Mouse (Mus musculus) mouse trophoblast stem cell (cell line): ENCODE measurements around the gene Tigd3.

ENCODE experiments used
- in situ Hi-C, 2 experiments: fragments of 300-500 bp; cut with MseI, MboI; formaldehyde crosslinking; loops; 2 replicates in 1 of 2; 3 replicates in 1 of 2; pipeline ENCODE4 v1.15.1; 2025

The Tigd3 gene

DNA sequence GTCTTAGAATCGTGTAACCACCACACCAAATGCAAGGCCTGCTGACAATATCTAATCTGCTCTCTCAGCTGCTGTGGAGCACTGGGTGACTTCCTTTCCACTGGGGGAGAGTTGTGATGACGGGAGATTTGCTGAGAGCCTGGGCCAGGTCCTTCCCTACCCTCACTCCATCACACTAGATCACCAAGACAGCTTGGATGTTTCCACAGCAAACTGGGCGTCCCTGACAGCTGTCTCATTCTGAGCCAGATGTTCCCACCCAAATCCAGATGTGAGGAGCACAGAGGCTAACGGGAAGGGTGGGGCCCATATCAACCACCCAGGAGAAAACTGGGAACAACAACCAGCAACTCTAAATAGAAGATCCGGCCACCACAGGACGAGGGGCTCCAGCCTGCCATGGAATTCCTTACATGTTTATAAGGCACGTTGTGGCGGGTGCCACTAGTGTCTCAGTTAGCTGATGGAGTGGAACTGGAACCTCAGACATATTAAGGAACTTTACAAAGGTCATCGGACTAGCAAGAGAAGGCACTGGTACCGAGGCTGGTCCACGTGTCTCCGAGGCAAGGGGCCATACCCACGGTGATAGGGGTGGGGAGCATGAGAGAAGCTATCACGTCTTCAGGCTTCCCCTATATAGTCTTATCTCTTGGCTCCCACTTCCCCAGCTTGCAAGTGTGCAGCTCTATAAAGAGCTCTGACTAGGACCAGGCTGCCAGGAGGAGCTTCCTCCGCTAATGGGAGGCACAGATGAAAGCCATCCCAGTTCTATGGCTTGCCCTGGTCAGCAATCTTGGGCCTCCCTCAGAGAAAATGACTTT lies 28.4 kb upstream of the Tigd3 start:
- in situ Hi-C loops = loop anchor here (5.0 kb wide), 2 partner anchors 35 to 40 kb away; partner anchors contain the start of gene Pola2 (in 1 of the 2)

DNA sequence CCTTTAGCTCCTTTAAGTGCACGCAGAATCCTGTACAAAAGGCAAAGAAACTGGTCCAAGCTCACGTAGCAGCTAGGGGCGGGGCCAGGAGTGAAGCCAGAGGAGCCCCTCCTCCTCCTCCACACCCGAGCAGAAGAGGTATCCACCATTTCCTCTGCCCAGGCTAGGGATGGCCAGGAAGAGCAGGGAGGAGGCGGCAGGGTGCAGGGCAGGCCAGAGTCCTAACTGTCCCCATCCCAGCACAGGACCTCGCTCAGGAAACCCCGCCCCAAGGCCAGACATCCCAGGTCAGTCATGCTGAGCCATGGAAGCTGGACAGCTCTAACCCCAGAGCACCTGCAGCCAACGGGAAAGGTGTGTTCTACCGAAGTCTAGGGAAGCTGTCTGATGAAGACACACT lies 27.8 kb upstream of the Tigd3 start:
- in situ Hi-C loops = loop anchor here (5.0 kb wide), 2 partner anchors 36 to 41 kb away; partner anchors contain the start of gene Pola2 (in 1 of the 2)

DNA sequence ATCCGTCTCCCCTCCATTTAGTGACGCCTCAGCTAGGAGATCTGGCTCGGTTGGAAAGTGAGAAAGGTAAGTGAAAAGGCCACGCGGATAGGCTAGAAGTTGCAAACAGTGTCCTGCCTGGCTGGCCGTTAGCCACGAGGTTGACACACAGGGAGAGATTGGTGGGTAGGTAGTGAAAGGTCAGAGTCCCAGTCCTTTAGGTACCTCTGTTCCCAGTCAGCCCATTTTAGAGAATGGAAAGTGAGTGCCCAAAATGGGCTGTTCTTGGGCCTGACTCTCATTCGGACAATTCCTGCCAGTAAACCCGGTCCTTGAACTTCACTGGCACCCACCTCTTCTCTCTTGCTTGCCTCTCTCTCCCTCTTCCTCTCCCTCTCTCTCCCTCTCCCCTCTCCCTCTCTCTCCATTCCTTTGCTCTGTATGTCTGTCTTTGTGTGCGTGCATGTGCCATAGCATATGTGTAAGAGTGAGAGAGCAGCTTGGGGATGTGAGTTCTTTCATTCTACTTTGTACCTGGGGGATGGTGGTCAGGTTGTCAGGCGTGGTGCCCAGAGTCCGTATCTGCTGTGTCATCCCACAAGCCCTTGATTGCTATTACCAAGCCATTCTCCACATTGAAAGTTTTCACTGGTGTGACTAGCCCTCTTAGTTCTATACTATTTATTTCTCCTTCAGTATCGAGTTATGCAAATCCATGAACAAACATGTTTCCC lies 19.2 kb upstream of the Tigd3 start, which contains the start of gene Dpf2:
TSS of gene Dpf2 (minus strand) at position 4 of the 713 bp plus-strand sequence.
- in situ Hi-C loops = no loop called here

DNA sequence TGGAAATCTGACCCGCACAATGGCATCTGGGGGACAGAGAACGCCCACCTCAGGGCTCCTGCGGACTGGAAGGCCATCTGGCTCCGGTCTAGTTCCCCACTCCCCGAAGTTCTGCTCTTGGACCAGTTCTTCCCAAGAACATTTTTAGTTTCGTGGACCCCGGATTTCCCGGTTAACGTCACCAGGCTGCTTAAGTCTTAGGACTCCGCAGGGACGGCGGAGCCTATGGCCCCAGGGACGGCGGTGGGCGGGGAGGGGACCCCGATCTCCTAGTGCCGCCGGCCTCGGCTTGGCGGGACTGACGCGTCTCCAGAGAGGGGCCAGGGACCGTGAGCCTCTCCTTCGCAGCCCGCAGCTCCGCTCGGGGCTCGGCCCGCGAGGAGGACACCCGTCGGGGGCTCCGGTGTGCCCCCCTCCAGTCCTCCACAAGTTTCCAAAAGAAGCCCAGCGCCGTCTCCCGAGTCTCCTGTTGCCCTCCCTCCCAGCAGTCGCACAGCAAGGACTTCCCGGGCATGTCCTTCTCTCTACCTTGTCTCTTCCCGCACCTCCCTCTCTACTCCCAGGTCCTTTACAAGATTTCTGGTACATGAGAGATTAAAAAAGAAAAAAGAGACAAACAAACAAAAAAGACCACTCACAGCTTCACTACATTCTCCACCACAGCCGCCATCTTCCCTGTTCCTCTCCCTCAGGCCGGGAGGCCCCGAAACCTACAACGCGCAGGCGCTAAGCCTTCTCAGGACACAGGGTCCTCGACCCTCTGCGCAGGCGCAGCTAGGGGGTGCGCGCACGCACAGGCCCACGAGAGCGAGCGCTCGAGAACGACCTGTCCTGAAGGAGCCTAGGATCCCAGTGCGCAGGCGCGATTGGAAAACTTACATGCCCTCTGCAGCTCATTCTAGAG lies 18.4 kb upstream of the Tigd3 start:
- in situ Hi-C loops = no loop called here

DNA sequence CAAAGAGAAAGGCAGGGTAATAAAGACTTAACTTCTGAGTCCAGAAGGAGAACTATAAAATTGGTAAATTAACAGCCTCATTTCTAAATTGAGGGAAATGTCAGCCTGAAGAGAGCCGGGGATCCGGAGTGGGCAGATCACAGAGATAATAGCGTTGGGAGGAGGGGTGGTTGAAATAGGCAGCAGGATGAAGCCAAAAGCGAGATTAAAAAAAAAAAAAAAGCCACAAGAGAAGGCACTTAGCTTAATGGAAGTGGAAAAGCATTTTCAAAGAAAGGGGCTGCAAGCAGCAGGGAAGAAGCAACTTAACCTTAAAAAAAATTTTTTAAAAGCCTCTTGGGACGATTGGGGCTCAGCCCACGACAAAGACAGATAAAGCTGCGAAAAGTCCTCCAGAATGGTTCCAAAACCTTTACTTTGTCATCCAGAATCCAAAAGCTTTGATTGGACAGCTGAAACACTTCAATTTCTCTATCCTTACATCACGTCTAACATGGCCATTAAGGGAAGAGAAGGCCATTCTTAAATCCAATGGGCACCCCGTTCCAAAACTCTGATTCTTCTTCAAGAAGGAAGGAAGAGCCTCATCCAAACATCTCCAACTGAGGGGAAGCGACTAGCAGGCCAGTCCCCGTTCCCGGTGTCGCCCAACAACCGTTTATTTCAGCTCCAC lies 17.6 kb upstream of the Tigd3 start:
- in situ Hi-C loops = no loop called here

DNA sequence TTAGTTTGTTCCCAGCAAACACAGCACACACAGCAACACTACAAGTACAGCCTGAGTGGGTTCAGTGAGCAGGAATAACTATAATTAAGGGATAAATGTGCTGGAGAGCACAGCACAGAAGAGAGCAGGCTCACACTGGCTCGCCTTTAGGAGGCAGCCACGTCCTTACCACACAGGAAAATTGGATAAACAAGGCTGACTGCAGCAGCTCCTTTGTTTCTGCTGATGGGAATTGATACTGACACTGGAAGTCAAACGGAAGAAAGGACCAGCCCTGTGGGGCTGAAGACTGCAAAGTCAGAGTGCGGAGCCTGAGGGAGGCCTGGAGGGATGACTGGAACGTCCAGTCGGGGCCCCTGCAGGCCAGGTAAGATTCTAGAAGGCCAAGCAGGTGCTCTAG lies 16.3 kb upstream of the Tigd3 start:
- in situ Hi-C loops = no loop called here

DNA sequence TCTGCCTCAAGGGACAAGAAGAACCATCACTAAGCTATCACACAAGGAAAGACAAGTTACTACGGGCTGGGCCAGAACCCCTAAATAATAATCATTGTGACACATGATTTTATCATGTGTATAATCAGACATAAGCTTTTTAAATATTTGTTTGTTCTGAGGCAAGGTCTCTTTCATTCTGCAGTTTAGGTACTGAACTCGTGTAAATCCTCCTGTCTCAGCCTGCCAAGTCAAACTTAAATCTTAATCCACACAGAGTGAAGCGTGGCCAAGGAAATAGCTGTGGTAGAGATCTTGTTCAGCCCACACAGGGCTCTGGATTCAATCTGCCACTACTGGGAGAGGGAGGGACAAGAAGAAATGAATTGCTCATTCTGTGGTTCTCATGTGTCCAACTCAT lies 13.3 kb upstream of the Tigd3 start:
- in situ Hi-C loops = no loop called here

DNA sequence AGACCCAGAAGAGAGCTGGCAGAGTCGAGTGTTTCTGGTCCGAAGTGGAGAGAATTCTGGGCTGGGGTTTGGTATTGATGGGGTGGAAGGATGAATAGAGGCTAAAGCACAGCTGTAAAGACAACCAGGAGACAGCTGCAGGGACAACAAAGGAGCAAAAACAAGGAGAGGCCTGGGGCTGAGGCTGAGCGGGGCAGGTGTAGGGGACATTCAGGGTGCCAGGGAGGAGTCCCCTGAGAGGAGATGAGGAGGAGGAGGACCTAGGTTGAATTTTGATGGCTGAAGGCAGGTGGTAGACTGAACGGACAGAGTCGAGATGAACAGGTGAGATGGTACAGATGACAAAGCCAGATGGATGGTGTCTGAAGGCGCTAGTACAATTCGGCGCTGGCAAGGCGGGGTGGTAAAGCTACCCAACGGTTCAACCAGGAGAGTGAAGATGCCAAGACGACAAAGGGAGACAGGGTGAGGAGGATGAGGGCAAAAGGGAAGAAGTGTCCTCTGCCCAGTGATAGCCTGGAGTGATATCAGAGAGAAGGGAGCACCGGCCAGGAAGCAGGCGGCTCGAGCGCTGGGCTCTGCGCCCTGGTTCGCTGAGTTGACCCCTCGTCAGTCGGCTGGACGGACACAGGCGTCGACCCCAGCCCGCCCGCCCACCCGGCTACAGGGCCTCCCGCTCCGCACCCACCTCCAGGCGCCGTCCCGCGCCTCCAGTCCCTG lies 507 bp downstream of the Tigd3 start:
- in situ Hi-C loops = no loop called here

DNA sequence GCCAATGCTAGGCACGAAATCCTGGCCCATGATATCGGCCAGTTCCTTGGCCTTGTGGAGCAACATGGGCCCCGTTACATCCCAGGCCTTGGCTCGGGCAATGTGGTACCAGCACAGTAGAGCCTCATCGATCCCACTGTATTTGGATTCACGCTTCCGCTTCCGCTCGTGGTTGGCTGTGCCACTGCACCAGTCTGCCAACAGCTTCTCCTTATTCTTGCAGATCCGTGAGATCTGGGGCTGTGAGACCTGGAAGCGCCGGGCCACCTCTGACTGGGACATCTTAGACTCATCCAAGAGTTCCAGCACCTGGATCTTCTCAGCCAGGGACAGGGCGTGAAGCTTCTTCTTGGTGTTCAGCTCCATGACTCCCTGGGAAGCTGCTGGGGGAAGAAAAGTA lies 1.2 kb downstream of the Tigd3 start:
- in situ Hi-C loops = no loop called here

- in situ Hi-C loops = no loop called here
These were observed 1.7 kb downstream of the Tigd3 start for GRCm38 (mm10) chr19:5892262-5892661.

GRCm38 (mm10) chr19:5891521-5892258 lies 2.3 kb downstream of the Tigd3 start:
- in situ Hi-C loops = no loop called here

DNA sequence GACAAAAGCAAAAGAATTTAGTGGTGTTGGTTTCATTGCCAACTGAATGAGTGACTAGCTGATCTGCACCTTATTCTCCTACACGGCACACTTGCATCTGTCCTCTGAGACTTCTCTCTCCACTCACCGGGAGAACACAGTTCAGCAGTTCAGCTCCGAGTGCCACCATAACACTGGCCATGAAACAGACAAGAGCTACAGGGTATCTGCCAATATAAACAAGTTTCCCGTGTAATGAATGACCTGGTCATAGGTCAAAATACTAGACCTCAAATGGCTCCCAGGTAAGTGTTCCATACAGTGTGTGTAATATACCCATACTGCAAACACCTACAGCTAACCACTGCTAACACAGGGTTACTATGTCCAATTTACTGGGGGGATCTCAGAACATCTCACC lies 4.7 kb downstream of the Tigd3 start:
- in situ Hi-C loops = no loop called here

DNA sequence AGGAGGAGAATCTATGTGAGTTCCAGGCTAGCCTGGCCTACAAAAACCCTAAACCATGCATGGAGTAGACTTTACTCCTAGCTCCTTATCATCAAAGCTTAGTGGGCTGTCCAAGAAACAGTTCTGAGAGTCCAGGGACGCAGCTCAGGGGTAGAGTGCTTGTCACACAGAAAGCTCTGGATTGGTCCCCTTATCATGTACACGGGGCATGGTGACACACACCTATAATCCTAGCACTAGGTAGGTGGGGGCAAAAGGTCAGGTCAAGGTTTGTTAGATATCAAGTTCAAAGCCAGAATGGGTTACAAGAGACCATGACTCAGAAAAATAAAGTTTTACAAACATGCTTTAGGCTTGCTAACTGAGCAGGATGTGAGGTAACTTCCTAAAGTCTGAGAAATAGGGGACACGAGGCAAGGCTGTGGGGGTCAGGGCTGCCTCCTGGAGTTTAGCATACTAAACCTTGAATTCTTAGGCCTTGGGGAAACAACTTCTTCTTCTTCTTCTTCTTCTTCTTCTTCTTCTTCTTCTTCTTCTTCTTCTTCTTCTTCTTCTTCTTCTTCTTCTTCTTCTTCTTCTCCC lies 6.6 kb downstream of the Tigd3 start:
- in situ Hi-C loops = no loop called here

DNA sequence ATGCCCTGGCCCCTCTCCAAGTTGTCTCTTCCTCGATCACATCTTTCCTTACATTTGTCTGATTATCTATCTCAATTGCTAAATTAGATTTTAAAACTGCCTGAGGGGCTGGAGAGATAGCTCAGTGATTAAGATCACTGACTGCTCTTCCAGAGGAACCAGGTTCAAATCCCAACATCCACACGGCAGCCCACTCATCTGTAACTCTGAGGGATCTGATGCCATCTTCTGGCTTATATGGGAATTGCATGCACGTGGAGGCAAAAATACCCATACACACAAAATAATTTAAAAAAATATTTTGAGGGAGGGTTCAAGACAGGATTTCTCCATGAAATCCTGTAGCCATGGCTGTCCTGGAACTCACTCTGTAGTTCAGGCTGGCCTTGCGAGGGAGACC lies 8.1 kb downstream of the Tigd3 start:
- in situ Hi-C loops = no loop called here

DNA sequence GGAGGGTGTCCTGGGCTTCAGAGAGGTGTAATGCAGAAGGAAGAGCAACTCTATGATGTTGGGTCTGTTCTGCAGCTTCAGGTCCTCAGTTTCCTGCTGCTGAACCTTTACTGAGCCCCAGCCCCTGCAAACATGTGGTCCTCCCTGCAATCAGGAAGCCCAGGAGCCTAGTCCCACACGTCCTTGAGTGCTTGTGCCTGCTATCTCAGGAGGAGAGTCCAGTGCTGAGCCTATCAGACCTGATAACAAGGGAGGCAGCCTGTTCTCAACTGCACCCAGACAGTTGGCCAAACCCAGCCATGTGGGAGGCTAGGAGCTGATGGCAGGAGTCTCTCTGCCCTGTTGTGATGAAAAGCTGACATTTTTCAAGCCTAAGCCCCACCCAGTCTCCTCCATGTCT lies 10.0 kb downstream of the Tigd3 start:
- in situ Hi-C loops = loop anchor here in 1 of 2 experiments (5.0 kb wide), 1 partner anchor 97 kb away; no protein-coding TSS in a partner anchor

DNA sequence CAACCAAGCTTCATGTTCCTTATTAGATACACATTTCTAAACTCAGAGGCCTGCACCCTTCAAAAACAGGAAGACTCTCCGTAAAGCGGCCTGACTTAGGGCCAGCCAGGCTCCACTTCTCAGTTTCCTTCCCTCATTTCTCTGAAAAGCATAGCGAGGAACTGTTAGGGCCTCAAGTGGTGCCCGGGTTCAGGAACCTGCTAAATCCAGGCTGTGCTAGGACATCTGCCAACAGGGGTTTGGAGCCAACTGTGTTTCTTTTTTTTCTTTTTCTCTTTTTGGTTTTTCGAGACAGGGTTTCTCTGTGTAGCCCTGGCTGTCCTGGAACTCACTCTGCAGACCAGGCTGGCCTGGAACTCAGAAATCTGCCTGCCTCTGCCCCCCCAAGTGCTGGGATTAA lies 11.9 kb downstream of the Tigd3 start:
- in situ Hi-C loops = loop anchor here in 1 of 2 experiments (5.0 kb wide), 1 partner anchor 95 kb away; no protein-coding TSS in a partner anchor

DNA sequence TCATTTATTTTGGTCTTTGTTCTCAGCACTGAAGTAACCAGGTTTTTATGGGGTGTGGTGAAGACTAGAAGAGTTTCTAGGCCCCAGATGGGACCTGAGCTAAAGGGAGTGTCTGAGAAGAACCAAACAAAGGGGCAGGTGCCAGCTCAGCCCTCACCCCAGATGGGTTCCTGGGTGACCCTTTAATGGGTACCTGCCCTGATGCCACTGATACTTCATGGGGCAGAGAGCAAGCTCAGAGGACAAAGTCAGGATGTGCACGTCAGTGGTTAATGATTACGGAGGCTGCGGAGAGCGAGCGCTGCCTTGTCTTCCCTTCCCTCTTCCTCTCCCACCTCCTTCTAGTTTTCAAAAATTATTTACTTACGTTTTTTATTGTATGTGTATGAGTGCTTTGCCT lies 12.8 kb downstream of the Tigd3 start:
- in situ Hi-C loops = loop anchor here in 1 of 2 experiments (5.0 kb wide), 1 partner anchor 94 kb away; no protein-coding TSS in a partner anchor

GRCm38 (mm10) chr19:5879735-5880134 lies 14.2 kb downstream of the Tigd3 start:
- in situ Hi-C loops = loop anchor here (5.0 kb wide), 2 partner anchors 87 to 92 kb away; no protein-coding TSS in a partner anchor

DNA sequence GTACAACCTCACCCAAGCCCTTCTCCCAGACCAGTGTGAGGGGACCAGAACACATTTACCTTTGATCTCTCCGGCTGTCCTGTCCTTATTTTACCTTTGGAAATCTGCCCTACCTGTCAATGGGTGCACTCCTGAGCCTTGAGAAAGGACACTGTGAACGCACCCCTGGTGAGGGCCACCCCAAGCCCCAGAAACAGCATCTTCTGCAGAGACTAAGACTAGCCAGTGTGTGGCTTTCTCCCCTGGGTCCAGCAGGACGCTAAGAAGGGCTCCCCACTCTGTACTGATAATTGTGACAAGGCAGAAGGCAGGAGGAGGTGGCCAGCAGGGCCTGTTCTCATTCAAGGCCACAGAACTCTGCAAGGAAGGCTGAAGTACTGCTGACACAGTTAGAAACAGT lies 15.0 kb downstream of the Tigd3 start:
- in situ Hi-C loops = loop anchor here in 1 of 2 experiments (5.0 kb wide), 1 partner anchor 87 kb away; no protein-coding TSS in a partner anchor
